Mouse (Mus musculus) hindbrain, postnatal 0 days (tissue): ENCODE results near the gene Tbc1d10a. TPM values are rescaled to one million over a fixed set of nuclear protein-coding genes. Genes with fewer than 3 reads are reported as not detected.

Experiments
- ATAC-seq: fragments of 200-750 bp; cut with Nextera tagmentation; 2 replicates; pipeline ENCODE4 v1.8.0; 2017; ENCODE audit warnings: mild to moderate bottlenecking, moderate TSS enrichment, moderate library complexity
- DNase-seq: peaks from one replicate; pipeline ENCODE4 v3.0.0-alpha.2; 2015; ENCODE audit warnings: low spot score
- H3K27ac ChIP-seq: fragments of 300-500 bp; sonication (generic); 2 replicates; pipeline ENCODE4 v1.5.1; 2014; ENCODE audit warnings: mild to moderate bottlenecking
- H3K27me3 ChIP-seq: fragments of 300-500 bp; sonication (generic); 2 replicates; pipeline ENCODE4 v1.6.1; 2014; ENCODE audit warnings: low read length, mixed read lengths; ENCODE audit not compliant: insufficient read depth
- H3K36me3 ChIP-seq: fragments of 300-500 bp; sonication (generic); 2 replicates; pipeline ENCODE4 v1.6.1; 2014; ENCODE audit warnings: low read length, mixed read lengths; ENCODE audit not compliant: insufficient read depth
- H3K4me1 ChIP-seq: fragments of 300-500 bp; sonication (generic); 2 replicates; pipeline ENCODE4 v1.6.1; 2014; ENCODE audit warnings: antibody characterized with exemption, low read length, mixed read lengths; ENCODE audit not compliant: insufficient read depth
- H3K4me2 ChIP-seq: fragments of 300-500 bp; sonication (generic); 2 replicates; pipeline ENCODE4 v1.6.1; 2014; ENCODE audit warnings: low read depth, mild to moderate bottlenecking, low read length, moderate library complexity, mixed read lengths
- H3K4me3 ChIP-seq: fragments of 300-500 bp; sonication (generic); 2 replicates; pipeline ENCODE4 v1.5.1; 2014; ENCODE audit warnings: low read length
- H3K9ac ChIP-seq: fragments of 300-500 bp; sonication (generic); replicated peaks from 2 replicates; pipeline ENCODE4 v1.6.1; 2014; ENCODE audit warnings: mild to moderate bottlenecking, low read length, moderate library complexity, mixed read lengths
- H3K9me3 ChIP-seq: fragments of 300-500 bp; sonication (generic); 2 replicates; pipeline ENCODE4 v1.6.1; 2016; ENCODE audit warnings: low read length, mixed read lengths
- CTCF ChIP-seq: IDR thresholded peaks from 2 replicates; pipeline ENCODE4 v1.5.1; 2016; ENCODE audit warnings: antibody characterized with exemption, control low read depth, low read depth
- WGBS: fragments of 180-500 bp; shearing (Covaris S2); extraction: QIAGEN DNeasy Blood & Tissue Kit; methylation state at CpG from one replicate; pipeline ENCODE4 v1.1.7; 2014; 5-methylcytosine and 5-hydroxymethylcytosine counted together
- polyA plus RNA-seq: library from polyadenylated mRNA; unstranded; fragments of >200 nt; fragmentation: Nextera tagmentation; extraction: Ambion mirVana; gene quantifications from 2 replicates; pipeline ENCODE4 v1.2.1, GENCODE M21; 2015
- total RNA-seq: library from RNA; depleted of rRNA; stranded (reverse); fragments of >200 nt; gene quantifications from 2 replicates; pipeline ENCODE4 v1.2.3, GENCODE M21; 2014

The Tbc1d10a gene
- total and polyA plus RNA-seq, 2 experiments from 2014 or later: 34.2 to 59.1 TPM

GRCm38 (mm10) chr11:4159808-4160708 is 26.5 kb upstream of the Tbc1d10a start, which contains the start of the genes Ccdc157 and Sf3a1:
Gene Ccdc157 (minus strand): TSS chr11:4160293.
Gene Sf3a1 (plus strand): TSS chr11:4160350.
- Histone ChIP-seq H3K4me2 (peak within 1 kb of the TSS; percentile 81), H3K27me3 (no peaks in the 10 kb centered on the region), H3K36me3 (peaks cover 11% of the 10 kb centered on the region; the same call in 1 of the 2 replicates), H3K9ac (peak within 1 kb of the TSS; percentile 88), H3K4me1 (peaks cover 14% of the 10 kb centered on the region), H3K27ac (peak within 1 kb of the TSS; percentile 97), H3K4me3 (peak within 1 kb of the TSS; percentile 76), H3K9me3 (no peaks in the 10 kb centered on the region)
- peak; percentile 97 for DNase-seq
- 1% methylated on average over 51 of the region's 54 CpGs for WGBS
- peak; percentile 97 for ATAC-seq
- no peak for TF ChIP-seq CTCF

GRCm38 (mm10) chr11:4160758-4161480 is 25.7 kb upstream of the Tbc1d10a start:
- ATAC-seq: no peak
- peak overlapping the region; percentile 81 for H3K4me2 ChIP-seq
- H3K27me3 ChIP-seq: no peaks in the 10 kb centered on the region
- peak overlapping the region; percentile 97 for H3K27ac ChIP-seq
- H3K4me1 ChIP-seq: peaks cover 14% of the 10 kb centered on the region
- no peak for TF ChIP-seq CTCF
- peaks cover 18% of the 10 kb centered on the region; the same call in 1 of the 2 replicates for H3K36me3 ChIP-seq
- DNase-seq: no peak
- H3K9me3 ChIP-seq: no peaks in the 10 kb centered on the region
- peak overlapping the region; percentile 76 for H3K4me3 ChIP-seq
- 7% methylated on average over 15 of the region's 15 CpGs for WGBS
- H3K9ac ChIP-seq: peak overlapping the region; percentile 88

- Histone ChIP-seq H3K9me3 (no peaks in the 10 kb centered on the region), H3K27me3 (no peaks in the 10 kb centered on the region), H3K4me2 (no peak overlapping the region), H3K36me3 (peaks cover 47% of the 10 kb centered on the region; the same call in 1 of the 2 replicates), H3K27ac (no peak overlapping the region), H3K4me3 (no peak overlapping the region), H3K4me1 (peaks cover 14% of the 10 kb centered on the region; the same call in 1 of the 2 replicates), H3K9ac (no peak overlapping the region)
- TF ChIP-seq CTCF: no peak
- ATAC-seq (no peak), DNase-seq (no peak)
- 69% methylated on average over 2 of the region's 2 CpGs for WGBS
These were observed 21.9 kb upstream of the Tbc1d10a start for GRCm38 (mm10) chr11:4164701-4165100.

- WGBS: 94% methylated on average over 7 of the region's 7 CpGs
- Histone ChIP-seq H3K9me3 (no peaks in the 10 kb centered on the region), H3K4me1 (peaks cover 7% of the 10 kb centered on the region; the same call in 1 of the 2 replicates), H3K4me3 (no peak overlapping the region), H3K36me3 (peaks cover 65% of the 10 kb centered on the region), H3K27ac (no peak overlapping the region), H3K27me3 (no peaks in the 10 kb centered on the region), H3K9ac (no peak overlapping the region), H3K4me2 (no peak overlapping the region)
- TF ChIP-seq CTCF: no peak
- DNase-seq: no peak
- no peak for ATAC-seq
These were observed 20.0 kb upstream of the Tbc1d10a start for GRCm38 (mm10) chr11:4166467-4167090.

- Histone ChIP-seq H3K4me1 (no peaks in the 10 kb centered on the region), H3K4me3 (no peak overlapping the region), H3K27me3 (no peaks in the 10 kb centered on the region), H3K9ac (no peak overlapping the region), H3K36me3 (peaks cover 96% of the 10 kb centered on the region), H3K9me3 (no peaks in the 10 kb centered on the region), H3K4me2 (no peak overlapping the region), H3K27ac (peak overlapping the region; percentile 64; the same call in 1 of the 2 replicates)
- WGBS: 53% methylated on average over 5 of the region's 5 CpGs
- ATAC-seq (peak; percentile 92), DNase-seq (peak; percentile 73)
- no peak for TF ChIP-seq CTCF
These were observed 12.0 kb upstream of the Tbc1d10a start for GRCm38 (mm10) chr11:4174586-4174985.

- H3K27me3 ChIP-seq: no peaks in the 10 kb centered on the region
- no peak for TF ChIP-seq CTCF
- no peak overlapping the region for H3K4me2 ChIP-seq
- no peaks in the 10 kb centered on the region for H3K9me3 ChIP-seq
- H3K4me1 ChIP-seq: no peaks in the 10 kb centered on the region
- H3K4me3 ChIP-seq: no peak overlapping the region
- DNase-seq: no peak
- no peak for ATAC-seq
- no peak overlapping the region for H3K9ac ChIP-seq
- H3K36me3 ChIP-seq: peaks cover 97% of the 10 kb centered on the region
- WGBS: 58% methylated on average over 4 of the region's 4 CpGs
- no peak overlapping the region for H3K27ac ChIP-seq
These were observed 8.9 kb upstream of the Tbc1d10a start for GRCm38 (mm10) chr11:4177716-4178115.
